Mouse (Mus musculus) c-Kit-positive CD71-positive TER-119-positive erythroid progenitor cells, embryonic 14.5 days (primary cell): ENCODE results near the gene Olfr1164.

Source experiments
- DNase-seq: peaks from one replicate; pipeline ENCODE4 v3.0.0-alpha.2; 2013; ENCODE audit warnings: low spot score

The Olfr1164 gene

DNA sequence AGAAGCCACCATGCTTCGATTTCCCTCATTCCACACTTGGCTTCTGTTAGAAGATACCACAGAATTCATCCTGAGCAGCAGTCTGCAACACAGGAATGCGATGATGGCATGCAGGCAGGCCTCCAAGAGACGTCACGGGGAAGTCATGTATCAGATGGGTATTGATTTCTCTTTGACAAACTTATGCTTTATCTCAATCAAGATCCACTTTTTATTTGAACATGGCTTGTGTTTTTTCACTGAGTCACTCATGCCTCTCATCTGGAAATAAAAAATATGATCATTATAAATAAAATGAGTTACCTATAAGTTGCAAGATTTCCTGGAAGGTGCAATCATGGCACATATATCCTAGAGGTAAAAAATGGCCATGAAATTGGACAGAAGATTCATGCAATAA is at the start of gene Olfr1164:
Gene Olfr1164 (minus strand): TSS at position 101 of the 400 bp plus-strand sequence.
- no peak for DNase-seq

GRCm38 (mm10) chr2:88128172-88128571 is 34.4 kb upstream of the Olfr1164 start, which contains the start of gene Olfr1166:
Olfr1166 (minus strand) TSS chr2:88128272.
- DNase-seq: no peak

DNA sequence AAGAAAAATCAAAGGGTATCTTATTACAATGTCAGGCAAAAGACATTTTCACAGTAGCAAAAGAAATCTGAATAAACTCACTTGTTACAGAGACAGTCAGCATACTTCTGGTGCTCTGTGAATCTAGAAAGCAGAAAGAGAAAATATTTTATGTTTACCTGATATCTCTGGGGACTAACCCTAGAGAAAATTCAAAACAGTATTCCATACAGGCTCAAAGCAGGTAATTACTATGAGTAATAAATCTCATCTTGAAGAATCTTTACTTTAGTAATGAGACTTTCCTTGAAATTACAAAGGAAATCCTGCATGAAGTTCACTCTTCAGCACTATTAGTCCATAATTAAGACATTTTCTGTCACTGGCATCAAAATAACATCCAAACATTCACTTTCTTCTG is 22.0 kb downstream of the Olfr1164 start, which contains the start of gene Olfr1163:
Gene Olfr1163 (minus strand): TSS at position 101 of the 400 bp plus-strand sequence.
- DNase-seq: no peak

GRCm38 (mm10) chr2:88063587-88063986 is 30.2 kb downstream of the Olfr1164 start:
- no peak for DNase-seq

- no peak for DNase-seq
These were observed 42.7 kb downstream of the Olfr1164 start, which contains the start of gene Olfr1162 for GRCm38 (mm10) chr2:88051029-88051428. Olfr1162 (minus strand) TSS chr2:88051129.
